Comparison of ENCODE assay signal across 10 mouse cellular contexts in the genomic region with DNA sequence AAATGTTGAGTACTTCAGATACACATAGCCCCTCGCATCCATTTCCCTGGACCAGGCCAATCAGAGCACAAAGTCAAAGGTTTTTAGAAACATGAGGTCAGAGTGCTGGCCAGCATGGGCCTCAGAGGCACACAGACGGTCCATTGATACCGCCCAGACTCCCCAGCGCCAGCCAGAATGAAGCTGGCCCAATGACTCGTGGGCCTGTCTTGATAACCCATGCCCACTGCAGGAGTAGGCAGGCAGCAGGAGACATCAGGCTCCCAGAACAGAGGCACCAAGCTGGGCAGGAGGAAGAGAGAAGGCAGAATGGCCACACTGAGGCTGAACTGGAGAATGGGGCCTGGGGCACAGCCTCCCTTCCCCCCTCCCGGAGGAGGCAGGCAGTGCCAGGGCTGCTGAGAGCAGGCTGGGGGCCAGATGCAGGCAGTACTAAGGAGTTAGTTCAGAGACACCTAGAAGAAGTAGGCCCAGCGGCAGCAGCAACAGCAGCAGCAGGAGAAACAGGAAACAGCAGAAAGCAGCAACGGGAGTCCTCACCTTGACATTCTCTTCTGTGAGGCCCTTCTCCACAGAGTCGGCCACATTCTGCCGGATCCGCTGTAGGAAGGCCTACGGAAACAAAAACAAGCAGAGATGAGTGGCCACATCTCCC.
DNase-seq lines count a peak whose midpoint lies in the region; ATAC-seq lines count a peak whose summit lies in the region.
"Had no signal": no experiment of that assay in that cellular context is flagged by ENCODE, and none has a peak within 500 bp of the region (broad histone marks: within the 10 kb centered on the region; RNA-seq: fewer than 3 reads in every experiment).

No protein-coding gene starts in this region.

- H3K4me3 ChIP-seq in kidney, embryonic 16.5 days (ENCODE audit: low read length): no peak overlapping the region
- H3K4me3 ChIP-seq in intestine, embryonic 16.5 days (ENCODE audit: low read length): no peak overlapping the region

- 0 out of 2 replicates have a peak, but pooled peaks cover 4% of the 10 kb centered on the region for H3K4me1 ChIP-seq in kidney, embryonic 16.5 days (ENCODE audit: insufficient read depth, low read length)
- H3K4me1 ChIP-seq in intestine, embryonic 16.5 days (ENCODE audit: control insufficient read depth, insufficient read depth, low read length): no peaks in the 10 kb centered on the region

- WGBS in kidney, embryonic 16.5 days: 76% methylated on average over 12 of the region's 12 CpGs
- WGBS in intestine, embryonic 16.5 days: 76% methylated on average over 12 of the region's 12 CpGs

- H3K36me3 ChIP-seq in kidney, embryonic 16.5 days (ENCODE audit: insufficient read depth, low read length): no peaks in the 10 kb centered on the region
- H3K36me3 ChIP-seq in intestine, embryonic 16.5 days (ENCODE audit: control insufficient read depth, insufficient read depth, low read length): no peaks in the 10 kb centered on the region

- no peaks in the 10 kb centered on the region for H3K27me3 ChIP-seq in kidney, embryonic 16.5 days (ENCODE audit: insufficient read depth, low read length)
- H3K27me3 ChIP-seq in intestine, embryonic 16.5 days (replicated peaks; ENCODE audit: control insufficient read depth, insufficient read depth, low read length): no peaks in the 10 kb centered on the region

- peak; percentile 32 to 67 for DNase-seq in adrenal gland, adult (ENCODE audit: inconsistent age in 2 of 2, low spot score in 1 of 2)
- DNase-seq in adrenal gland, postnatal 25 days: no peak
- DNase-seq in kidney, postnatal 36 days: no peak
- DNase-seq in T-cell, adult 2 months (ENCODE audit: low spot score): peak; percentile 57
- no peak for DNase-seq in gastrocnemius, postnatal 25 days
- no peak for DNase-seq in kidney, postnatal 25 days
- DNase-seq: gastrocnemius, postnatal 10 days; lung, postnatal 36 days had no signal

- H3K4me2 ChIP-seq in kidney, embryonic 16.5 days (replicated peaks; ENCODE audit: low read depth, low read length): no peak overlapping the region
- H3K4me2 ChIP-seq in intestine, embryonic 16.5 days (ENCODE audit: low read depth, low read length): no peak overlapping the region

- 0 out of 2 replicates have a peak overlapping the region, but pooled peaks have one; percentile 8 for H3K9ac ChIP-seq in kidney, embryonic 16.5 days (replicated peaks; ENCODE audit: low read length)
- peak overlapping the region; percentile 22; the same call in 1 of the 2 replicates for H3K9ac ChIP-seq in intestine, embryonic 16.5 days (ENCODE audit: low read depth, low read length)

- H3K9me3 ChIP-seq in kidney, embryonic 16.5 days (ENCODE audit: low read length): no peaks in the 10 kb centered on the region
- H3K9me3 ChIP-seq in intestine, embryonic 16.5 days (ENCODE audit: control insufficient read depth, low read length): no peaks in the 10 kb centered on the region

- no peak overlapping the region for H3K27ac ChIP-seq in kidney, embryonic 16.5 days (ENCODE audit: low read length)
- H3K27ac ChIP-seq in intestine, embryonic 16.5 days (ENCODE audit: low read length): no peak overlapping the region

- ATAC-seq in kidney, embryonic 16.5 days (ENCODE audit: low FRiP score, low TSS enrichment): no peak
- no peak for ATAC-seq in intestine, embryonic 16.5 days

Comparison
In these comparisons a context has a peak if more than half of its experiments do, and no peak if none do; other contexts are left out.
1. DNase-seq: peak in adrenal gland, adult (2 of 2) and T-cell, adult 2 months (single experiment); none in adrenal gland, postnatal 25 days (single experiment), kidney, postnatal 36 days (0 of 2), gastrocnemius, postnatal 25 days (single experiment) and kidney, postnatal 25 days (0 of 2).